Mouse (Mus musculus): ENCODE results near the gene Rnf13.
"Not testable (repeated sequence)": the region's sequence is repeated elsewhere in the genome, so short reads cannot be mapped to it uniquely, and the experiment has no call there.

Rnf13 gene

GRCm38 (mm10) chr3:57735511-57736370 is at the start of gene Rnf13:
Rnf13 (plus strand) TSS chr3:57736062.
- DNase-seq (ENCODE audit: extremely low spot score, low read depth, low spot score): peak; percentile 77

GRCm38 (mm10) chr3:57691772-57692171 is 44.1 kb upstream of the Rnf13 start:
- DNase-seq (ENCODE audit: extremely low spot score, low read depth, low spot score): no peak

GRCm38 (mm10) chr3:57692719-57693118 is 43.1 kb upstream of the Rnf13 start, which contains the start of gene Ankub1:
Ankub1 (minus strand) TSS chr3:57692799.
- no peak for DNase-seq (ENCODE audit: extremely low spot score, low read depth, low spot score)

GRCm38 (mm10) chr3:57696249-57696648 is 39.6 kb upstream of the Rnf13 start:
- DNase-seq (ENCODE audit: extremely low spot score, low read depth, low spot score): no peak

- no peak for DNase-seq (ENCODE audit: extremely low spot score, low read depth, low spot score)
These were observed 39.1 kb upstream of the Rnf13 start for GRCm38 (mm10) chr3:57696779-57697178.

- no peak for DNase-seq (ENCODE audit: extremely low spot score, low read depth, low spot score)
These were observed 21.7 kb upstream of the Rnf13 start for GRCm38 (mm10) chr3:57714151-57714550.

GRCm38 (mm10) chr3:57732206-57732915 is 3.5 kb upstream of the Rnf13 start:
- no peak for DNase-seq (ENCODE audit: extremely low spot score, low read depth, low spot score)

- DNase-seq (ENCODE audit: extremely low spot score, low read depth, low spot score): peak; percentile 22
These were observed 695 bp downstream of the Rnf13 start for GRCm38 (mm10) chr3:57736419-57737095.

GRCm38 (mm10) chr3:57739830-57740229 is 4.0 kb downstream of the Rnf13 start:
- no peak for DNase-seq (ENCODE audit: extremely low spot score, low read depth, low spot score)

GRCm38 (mm10) chr3:57748576-57749267 is 12.9 kb downstream of the Rnf13 start:
- no peak for DNase-seq (ENCODE audit: extremely low spot score, low read depth, low spot score)

GRCm38 (mm10) chr3:57776915-57777314 is 41.1 kb downstream of the Rnf13 start:
- DNase-seq (ENCODE audit: extremely low spot score, low read depth, low spot score): no peak

GRCm38 (mm10) chr3:57788472-57788871 is 52.6 kb downstream of the Rnf13 start:
- no peak for DNase-seq (ENCODE audit: extremely low spot score, low read depth, low spot score)

GRCm38 (mm10) chr3:57789005-57789962 is 53.4 kb downstream of the Rnf13 start:
- DNase-seq (ENCODE audit: extremely low spot score, low read depth, low spot score): no peak

GRCm38 (mm10) chr3:57791104-57791503 is 55.2 kb downstream of the Rnf13 start:
- DNase-seq (ENCODE audit: extremely low spot score, low read depth, low spot score): no peak

GRCm38 (mm10) chr3:57795071-57795470 is 59.2 kb downstream of the Rnf13 start:
- not testable (repeated sequence) for DNase-seq (ENCODE audit: extremely low spot score, low read depth, low spot score)

- DNase-seq (ENCODE audit: extremely low spot score, low read depth, low spot score): no peak
These were observed 79.6 kb downstream of the Rnf13 start for GRCm38 (mm10) chr3:57815447-57815846.

- DNase-seq (ENCODE audit: extremely low spot score, low read depth, low spot score): no peak
These were observed 90.0 kb downstream of the Rnf13 start for GRCm38 (mm10) chr3:57825866-57826265.

- no peak for DNase-seq (ENCODE audit: extremely low spot score, low read depth, low spot score)
These were observed 97.7 kb downstream of the Rnf13 start for GRCm38 (mm10) chr3:57833585-57833984.

- no peak for DNase-seq (ENCODE audit: extremely low spot score, low read depth, low spot score)
These were observed 101.0 kb downstream of the Rnf13 start for GRCm38 (mm10) chr3:57836911-57837310.

- DNase-seq (ENCODE audit: extremely low spot score, low read depth, low spot score): no peak
These were observed 107.9 kb downstream of the Rnf13 start for GRCm38 (mm10) chr3:57843775-57844174.

Data from hindlimb bud, embryonic 11.5 days (tissue).